Mouse (Mus musculus) sigmoid colon, adult 10 weeks (tissue): ENCODE data around the gene Slc16a10. TPM values are rescaled to one million over a fixed set of nuclear protein-coding genes. Genes with fewer than 3 reads are reported as not detected.

Source experiments
- polyA plus RNA-seq: library from polyadenylated mRNA; stranded (reverse); fragments of 350-450 nt; fragmentation: Illumina TruSeq; extraction: RNeasy Lipid Tissue Mini Kit (QIAGEN cat#74804); gene quantifications from one replicate; pipeline ENCODE4 v1.2.3, GENCODE M21; 2014; ENCODE audit warnings: low read depth, low replicate concordance

Slc16a10 gene
- 8.7 TPM for polyA plus RNA-seq

GRCm38 (mm10) chr10:40141864-40142523 lies at the start of gene Slc16a10:
Gene Slc16a10 (minus strand): TSS chr10:40142258.

GRCm38 (mm10) chr10:40024554-40025428 lies 117.3 kb downstream of the Slc16a10 start, which contains the start of gene Mfsd4b1:
Gene Mfsd4b1 (minus strand): TSS chr10:40025268.

GRCm38 (mm10) chr10:39986466-39986865 lies 155.6 kb downstream of the Slc16a10 start, which contains the start of gene Mfsd4b5:
Gene Mfsd4b5 (minus strand): TSS chr10:39986646.

Other genes starting within 250 kb of the Slc16a10 start
- gene Mfsd4b4, start 243.0 kb downstream of the Slc16a10 start, polyA plus RNA-seq: 3.2 TPM
- gene Mfsd4b2, start 215.3 kb downstream of the Slc16a10 start, polyA plus RNA-seq: 0.25 TPM
- 3.8 TPM for gene Mfsd4b3, start 182.1 kb downstream of the Slc16a10 start, polyA plus RNA-seq
- 0.82 TPM for gene Mfsd4b5, start 155.6 kb downstream of the Slc16a10 start, polyA plus RNA-seq
- not detected for gene Mfsd4b1, start 117.0 kb downstream of the Slc16a10 start, polyA plus RNA-seq
- gene Rpf2, start 104.8 kb upstream of the Slc16a10 start, polyA plus RNA-seq: 60.5 TPM
- gene Gtf3c6, start 115.8 kb upstream of the Slc16a10 start, polyA plus RNA-seq: 81.2 TPM
- gene Amd1, start 159.9 kb upstream of the Slc16a10 start, polyA plus RNA-seq: 163 TPM
- 38.9 TPM for gene Cdk19, start 197.3 kb upstream of the Slc16a10 start, polyA plus RNA-seq